Mouse (Mus musculus) heart, postnatal 25 days (tissue): ENCODE measurements around the gene Catsper1. TPM values are rescaled to one million over a fixed set of nuclear protein-coding genes. Genes with fewer than 3 reads are reported as not detected.
"Not testable (repeated sequence)": the region's sequence is repeated elsewhere in the genome, so short reads cannot be mapped to it uniquely, and the experiment has no call there.

Experiments used
- DNase-seq: peaks from one replicate; pipeline ENCODE4 v3.0.0; 2022; ENCODE audit warnings: low spot score
- intact Hi-C: fragments of 180-260 bp; cut with DNase I; formaldehyde crosslinking; loops from one replicate; pipeline ENCODE4 v1.15.1; 2025
- total RNA-seq, 2 experiments: library from RNA; stranded (reverse); gene quantifications; 2 replicates each; pipeline ENCODE4 v1.2.3; 2021

Gene Catsper1
- total RNA-seq, 2 experiments from 2014 or later: not detected

GRCm38 (mm10) chr19:5348526-5349501, 13.3 kb downstream of the Catsper1 start:
- intact Hi-C loops: loop anchor here (1.0 to 5.0 kb wide), 2 partner anchors 11 to 47 kb away; no protein-coding TSS in a partner anchor
- no peak for DNase-seq

DNA sequence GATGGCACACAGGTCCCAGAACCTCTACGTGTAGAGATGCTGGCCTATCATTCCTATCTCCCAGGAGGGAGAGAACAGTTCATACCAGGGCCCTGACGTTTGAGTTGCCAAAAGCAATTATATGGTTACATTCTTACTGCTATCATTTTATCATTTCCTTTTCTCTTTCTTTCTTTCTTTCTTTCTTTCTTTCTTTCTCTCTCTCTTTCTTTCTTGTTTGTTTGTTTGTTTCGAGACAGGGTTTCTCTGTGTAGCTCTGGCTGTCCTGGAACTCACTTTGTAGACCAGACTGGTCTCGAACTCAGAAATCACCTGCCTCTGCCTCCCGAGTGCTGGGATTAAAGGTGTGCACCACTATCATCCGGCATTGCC, 13.9 kb downstream of the Catsper1 start, which contains the start of gene Cst6:
Gene Cst6 (minus strand): TSS at position 73 of the 372 bp plus-strand sequence.
- DNase-seq: not testable (repeated sequence)
- intact Hi-C loops: loop anchor here (5.0 kb wide), 1 partner anchor 47 kb away; no protein-coding TSS in a partner anchor

DNA sequence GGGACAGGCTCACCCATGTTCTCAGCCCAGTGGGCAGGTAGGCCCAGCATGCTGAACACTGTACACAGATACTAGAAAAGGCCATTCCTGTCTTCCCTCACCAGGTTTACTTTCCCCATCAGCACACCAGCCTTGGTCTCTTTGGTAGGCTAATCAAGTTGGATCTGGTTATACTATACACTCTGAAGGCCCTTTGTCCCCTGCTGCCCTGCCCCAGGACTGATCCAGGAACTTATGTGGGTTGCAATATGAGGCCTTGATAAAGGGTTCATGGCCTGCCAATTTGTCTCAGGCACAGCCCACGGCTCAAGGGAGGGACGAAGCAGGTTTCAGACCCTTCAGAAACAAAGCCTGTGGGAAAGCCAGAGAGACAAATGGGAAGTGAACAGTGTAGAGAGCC, 18.1 kb downstream of the Catsper1 start:
- no peak for DNase-seq
- intact Hi-C loops: no loop called here

GRCm38 (mm10) chr19:5356080-5356479, 20.5 kb downstream of the Catsper1 start:
- no peak for DNase-seq
- intact Hi-C loops: no loop called here

GRCm38 (mm10) chr19:5362186-5362585, 26.6 kb downstream of the Catsper1 start:
- intact Hi-C loops: no loop called here

DNA sequence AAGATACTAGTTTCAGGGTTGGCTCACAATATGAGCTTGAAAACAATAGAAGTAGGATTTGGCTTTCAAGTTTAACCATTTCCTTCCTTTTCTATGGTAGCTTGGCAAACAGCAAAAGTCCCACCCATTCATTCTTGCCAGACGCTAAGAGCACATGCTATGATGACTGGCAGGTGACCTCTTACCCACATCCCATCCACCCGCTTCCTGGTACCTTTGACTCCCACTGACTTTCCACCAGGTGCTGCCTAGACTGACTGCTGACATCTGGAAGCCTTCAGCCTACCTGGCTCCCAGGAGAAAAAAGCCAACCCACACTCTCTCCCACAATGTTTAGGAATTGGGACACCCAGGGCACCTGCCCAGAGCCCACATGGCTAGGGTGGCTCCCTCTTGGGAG, 28.6 kb downstream of the Catsper1 start:
- intact Hi-C loops: no loop called here
- DNase-seq: no peak

More at GRCm38 (mm10) chr19:5362186-5362585, 26.6 kb downstream of the Catsper1 start:
- DNase-seq: no peak

DNA sequence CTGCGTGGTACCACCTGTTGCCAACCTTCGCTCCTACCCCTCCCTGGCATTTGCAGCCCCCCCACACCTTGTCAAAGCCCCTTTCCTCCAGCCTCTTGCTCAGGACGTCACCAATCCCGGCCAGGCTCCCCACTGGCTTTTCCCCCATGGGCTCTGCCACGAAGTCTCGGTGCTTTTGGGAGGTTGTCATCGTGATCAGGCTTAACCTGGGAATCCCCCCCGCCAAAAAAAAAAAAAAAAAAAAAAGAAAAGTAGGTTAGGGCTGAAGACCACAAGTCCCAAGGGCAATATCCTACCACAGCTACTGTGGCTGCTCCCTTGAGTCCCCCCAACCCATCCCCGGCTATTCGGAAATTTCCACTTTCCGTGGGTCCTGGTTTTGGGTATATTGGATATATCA, 30.2 kb downstream of the Catsper1 start:
- DNase-seq: no peak
- intact Hi-C loops: loop anchor here (1.0 to 5.0 kb wide), 3 partner anchors 23 to 258 kb away; partner anchors contain the start of genes Mus81, Rab1b and Sart1

GRCm38 (mm10) chr19:5366175-5367052, 30.9 kb downstream of the Catsper1 start, which contains the start of gene Eif1ad:
Eif1ad (plus strand) TSS chr19:5366741.
- intact Hi-C loops: loop anchor here (1.0 to 5.0 kb wide), 3 partner anchors 22 to 259 kb away; partner anchors contain the start of genes Mus81, Rab1b and Sart1
- DNase-seq: peak; percentile 88

GRCm38 (mm10) chr19:5367053-5367359, 31.5 kb downstream of the Catsper1 start, which contains the start of gene Banf1:
Banf1 (minus strand) TSS chr19:5367168.
- DNase-seq: no peak
- intact Hi-C loops: loop anchor here (5.0 kb wide), 2 partner anchors 120 to 260 kb away; partner anchors contain the start of genes Mus81 and Rab1b

GRCm38 (mm10) chr19:5367455-5367854, 31.9 kb downstream of the Catsper1 start:
- no peak for DNase-seq
- intact Hi-C loops: loop anchor here (5.0 kb wide), 2 partner anchors 120 to 260 kb away; partner anchors contain the start of genes Mus81 and Rab1b

GRCm38 (mm10) chr19:5370932-5371331, 35.4 kb downstream of the Catsper1 start:
- DNase-seq: no peak
- intact Hi-C loops: no loop called here

DNA sequence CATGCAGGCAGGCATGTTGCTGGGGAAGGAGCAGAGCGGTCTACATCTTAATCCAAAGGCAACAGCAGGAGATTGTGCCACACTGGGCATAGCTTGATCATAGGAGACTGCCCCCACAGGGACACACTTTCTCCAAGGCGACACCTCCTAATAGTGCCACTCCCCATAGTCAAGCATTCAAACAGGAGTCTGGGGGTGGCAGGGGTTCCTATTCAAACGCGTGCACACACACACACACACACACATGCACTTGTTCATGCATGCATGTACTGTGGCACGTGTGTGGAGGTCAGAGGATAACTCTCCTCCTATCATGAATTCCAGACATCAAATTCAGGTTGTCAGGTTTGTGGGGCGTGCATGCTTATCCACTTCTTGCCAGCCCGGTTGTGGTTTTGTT, 37.2 kb downstream of the Catsper1 start:
- no peak for DNase-seq
- intact Hi-C loops: no loop called here

GRCm38 (mm10) chr19:5374177-5374576, 38.6 kb downstream of the Catsper1 start:
- intact Hi-C loops: no loop called here
- DNase-seq: no peak

GRCm38 (mm10) chr19:5374748-5375147, 39.2 kb downstream of the Catsper1 start:
- no peak for DNase-seq
- intact Hi-C loops: no loop called here

DNA sequence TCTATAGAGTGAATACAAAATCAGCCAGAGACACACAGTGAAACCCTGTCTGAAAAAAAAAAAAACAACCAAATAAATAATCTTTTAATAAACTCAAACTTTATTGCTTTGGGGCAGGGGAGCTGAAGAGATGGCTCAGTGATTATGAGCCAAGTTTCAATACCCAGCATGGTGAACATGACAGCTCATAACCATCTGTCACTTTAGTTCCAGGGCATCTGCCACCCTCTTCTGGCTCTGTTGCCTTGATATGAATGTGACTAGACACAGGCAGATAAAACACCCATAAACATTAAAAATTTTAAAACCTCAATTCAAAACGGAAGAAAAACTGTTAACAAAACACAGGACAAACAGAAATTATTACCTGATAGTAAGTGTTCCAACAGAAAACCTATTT, 41.9 kb downstream of the Catsper1 start:
- intact Hi-C loops: no loop called here
- DNase-seq: no peak

GRCm38 (mm10) chr19:5383326-5383725, 47.8 kb downstream of the Catsper1 start:
- intact Hi-C loops: no loop called here
- DNase-seq: no peak

DNA sequence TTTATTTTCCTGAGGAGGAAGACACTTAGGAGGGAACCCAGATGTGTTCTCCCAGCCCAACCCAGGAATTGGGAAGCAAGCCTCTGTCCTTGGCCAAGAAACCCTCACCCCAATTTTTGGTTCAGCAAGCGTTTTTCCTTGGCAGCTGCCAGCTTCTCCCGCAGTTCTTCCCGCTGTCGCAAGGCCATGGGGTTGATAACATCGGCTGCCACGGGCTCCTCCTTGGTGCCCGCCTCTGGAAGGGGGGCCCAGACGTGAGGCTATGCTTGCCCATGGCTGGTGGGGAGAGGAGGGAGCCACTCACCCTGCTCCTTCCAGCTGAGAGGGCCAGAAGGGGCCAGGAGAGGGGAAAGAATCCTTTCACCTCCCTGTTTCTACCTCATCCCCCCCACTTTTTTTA, 49.2 kb downstream of the Catsper1 start:
- intact Hi-C loops: no loop called here
- DNase-seq: no peak

DNA sequence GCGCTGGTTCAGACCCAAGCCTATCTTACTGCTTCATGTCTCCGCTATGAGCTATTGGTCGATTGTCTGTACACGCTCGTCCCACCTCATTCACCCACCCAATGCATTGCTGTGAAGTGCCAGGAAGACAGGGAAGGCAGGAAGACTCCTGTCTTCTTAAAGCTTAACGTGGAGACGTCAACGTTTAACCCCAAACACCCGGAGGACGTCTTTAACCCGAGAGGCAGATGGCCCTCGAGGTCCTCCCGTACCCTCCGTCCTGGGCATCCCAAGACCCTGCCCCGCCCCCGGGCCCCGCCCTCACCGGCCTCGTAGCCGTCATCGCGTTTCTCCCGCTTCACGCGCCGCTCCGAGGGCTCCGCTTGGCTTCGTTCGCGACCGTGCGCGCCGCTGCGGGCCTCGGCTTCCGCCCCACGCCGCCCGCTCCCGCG, 52.5 kb downstream of the Catsper1 start:
- DNase-seq: no peak
- intact Hi-C loops: loop anchor here (1.0 kb wide), 1 partner anchor 22 kb away; the partner anchor contains the start of gene Eif1ad

DNA sequence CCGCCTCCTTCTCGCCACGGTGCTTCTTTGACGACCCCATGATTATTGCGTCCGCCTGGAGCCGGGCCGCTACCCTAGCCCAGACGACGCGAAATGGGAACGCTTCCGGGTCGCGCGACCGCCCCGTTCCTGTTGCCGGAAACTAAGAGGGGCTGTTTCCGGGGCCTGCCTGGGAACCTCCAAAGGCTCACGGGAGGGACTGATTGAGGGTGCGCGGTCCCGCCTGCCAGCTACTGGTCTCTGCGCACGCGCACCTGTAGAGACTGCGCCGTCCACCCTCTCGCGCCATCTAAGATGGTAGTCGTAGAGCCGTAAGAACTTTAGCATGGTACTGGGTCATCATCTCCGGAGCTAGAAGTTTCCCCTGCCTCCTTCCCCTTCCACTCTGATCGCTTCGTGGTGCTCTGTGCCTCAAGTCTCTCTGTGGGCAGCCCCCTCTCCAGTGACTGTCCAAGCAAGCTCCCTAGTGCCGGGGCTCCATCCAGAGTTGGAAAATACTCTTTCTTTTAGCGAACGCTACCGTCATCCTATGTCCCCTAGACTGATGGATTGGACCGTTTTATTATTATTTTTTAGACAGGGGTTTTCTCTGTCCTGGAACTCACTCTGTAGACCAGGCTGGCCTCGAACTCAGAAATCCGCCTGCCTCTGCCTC, 53.2 kb downstream of the Catsper1 start, which contains the start of gene Sart1:
Gene Sart1 (minus strand): TSS at position 116 of the 655 bp plus-strand sequence.
- intact Hi-C loops: loop anchor here (1.0 kb wide), 1 partner anchor 22 kb away; the partner anchor contains the start of gene Eif1ad
- peak; percentile 94 for DNase-seq
